Mouse (Mus musculus) midbrain, postnatal 0 days (tissue): ENCODE measurements at regions not wholly inside any gene's neighbourhood (a gene's known extent, or its start where the extent isn't known, plus 50 kb on each side); places are given as distances from the start of the nearest gene placed in this dataset.

Experiments
- ATAC-seq: fragments of 200-750 bp; cut with Nextera tagmentation; 2 replicates; pipeline ENCODE4 v1.8.0; 2017; ENCODE audit warnings: moderate number of reproducible peaks, mild to moderate bottlenecking, moderate TSS enrichment, moderate library complexity; ENCODE audit not compliant: low FRiP score
- DNase-seq: peaks from one replicate; pipeline ENCODE4 v3.0.0-alpha.2; 2015; ENCODE audit warnings: low spot score
- H3K27ac ChIP-seq: fragments of 300-500 bp; sonication (generic); 2 replicates; pipeline ENCODE4 v1.5.1; 2014; ENCODE audit warnings: low read depth, mild to moderate bottlenecking, low read length, mixed read lengths
- H3K27me3 ChIP-seq: fragments of 300-500 bp; sonication (generic); 2 replicates; pipeline ENCODE4 v1.6.1; 2014; ENCODE audit warnings: low read length, control low read depth, mixed read lengths; ENCODE audit not compliant: insufficient read depth
- H3K36me3 ChIP-seq: fragments of 300-500 bp; sonication (generic); 2 replicates; pipeline ENCODE4 v1.6.1; 2014; ENCODE audit warnings: low read length, control low read depth, mixed read lengths; ENCODE audit not compliant: insufficient read depth
- H3K4me1 ChIP-seq: fragments of 300-500 bp; sonication (generic); 2 replicates; pipeline ENCODE4 v1.6.1; 2014; ENCODE audit warnings: mild to moderate bottlenecking, control low read depth, antibody characterized with exemption, low read length, mixed read lengths; ENCODE audit not compliant: insufficient read depth
- H3K4me2 ChIP-seq: fragments of 300-500 bp; sonication (generic); 2 replicates; pipeline ENCODE4 v1.6.1; 2014; ENCODE audit warnings: low read depth, mild to moderate bottlenecking, low read length, mixed read lengths; ENCODE audit not compliant: poor library complexity, severe bottlenecking
- H3K4me3 ChIP-seq: fragments of 300-500 bp; sonication (generic); 2 replicates; pipeline ENCODE4 v1.5.1; 2014; ENCODE audit warnings: low read depth, mild to moderate bottlenecking, low read length, moderate library complexity
- H3K9ac ChIP-seq: fragments of 300-500 bp; sonication (generic); replicated peaks from 2 replicates; pipeline ENCODE4 v1.6.1; 2014; ENCODE audit warnings: mild to moderate bottlenecking, low read length, moderate library complexity, mixed read lengths; ENCODE audit not compliant: poor library complexity, severe bottlenecking
- H3K9me3 ChIP-seq: fragments of 300-500 bp; sonication (generic); 2 replicates; pipeline ENCODE4 v1.6.1; 2016; ENCODE audit warnings: low read length, control low read depth
- CTCF ChIP-seq: IDR thresholded peaks from 2 replicates; pipeline ENCODE4 v1.5.1; 2016; ENCODE audit warnings: antibody characterized with exemption, mild to moderate bottlenecking
- WGBS: fragments of 180-500 bp; shearing (Covaris S2); extraction: QIAGEN DNeasy Blood & Tissue Kit; methylation state at CpG from one replicate; pipeline ENCODE4 v1.1.7; 2014; 5-methylcytosine and 5-hydroxymethylcytosine counted together

DNA sequence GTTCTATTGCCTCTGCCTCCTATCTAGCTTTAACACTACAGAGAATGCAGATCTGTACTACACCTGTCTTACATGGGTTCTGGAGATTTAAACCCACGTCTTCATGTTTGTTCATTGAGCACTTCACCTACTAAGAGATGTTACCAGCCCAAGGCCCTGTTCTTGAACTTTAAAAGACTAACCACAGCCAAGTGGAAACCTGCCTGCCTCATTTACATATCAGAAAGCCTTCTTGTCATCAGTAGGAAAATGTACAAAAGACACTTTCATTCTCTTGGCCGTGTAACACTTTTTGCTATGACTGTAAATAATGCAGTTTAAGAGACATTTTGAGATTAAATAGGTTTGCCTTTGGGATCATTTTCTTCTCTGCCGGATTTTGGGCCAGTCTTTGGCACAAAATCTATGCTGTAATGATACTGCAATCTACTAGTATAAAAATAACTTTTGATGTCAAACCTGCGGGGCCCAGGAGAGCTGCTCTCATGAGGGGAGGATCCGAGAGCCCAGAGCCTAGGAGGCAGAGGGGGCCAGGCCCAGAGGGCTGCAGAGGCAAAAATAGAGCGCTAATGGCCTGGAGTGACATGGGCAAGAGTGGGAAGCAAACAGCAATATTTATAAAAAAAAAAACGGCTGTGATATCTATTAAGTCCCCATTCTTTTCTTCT lies 318.4 kb upstream of the Myo3a start:
- no peak for TF ChIP-seq CTCF
- H3K4me1 ChIP-seq: no peaks in the 10 kb centered on the region
- H3K27ac ChIP-seq: no peak overlapping the region
- no peaks in the 10 kb centered on the region for H3K27me3 ChIP-seq
- no peak overlapping the region for H3K4me3 ChIP-seq
- H3K9ac ChIP-seq: no peak overlapping the region
- DNase-seq (no peak), ATAC-seq (no peak)
- no peaks in the 10 kb centered on the region for H3K36me3 ChIP-seq
- H3K4me2 ChIP-seq: peak overlapping the region; percentile 42; the same call in 1 of the 2 replicates
- 72% methylated on average over 7 of the region's 7 CpGs for WGBS
- no peaks in the 10 kb centered on the region for H3K9me3 ChIP-seq

DNA sequence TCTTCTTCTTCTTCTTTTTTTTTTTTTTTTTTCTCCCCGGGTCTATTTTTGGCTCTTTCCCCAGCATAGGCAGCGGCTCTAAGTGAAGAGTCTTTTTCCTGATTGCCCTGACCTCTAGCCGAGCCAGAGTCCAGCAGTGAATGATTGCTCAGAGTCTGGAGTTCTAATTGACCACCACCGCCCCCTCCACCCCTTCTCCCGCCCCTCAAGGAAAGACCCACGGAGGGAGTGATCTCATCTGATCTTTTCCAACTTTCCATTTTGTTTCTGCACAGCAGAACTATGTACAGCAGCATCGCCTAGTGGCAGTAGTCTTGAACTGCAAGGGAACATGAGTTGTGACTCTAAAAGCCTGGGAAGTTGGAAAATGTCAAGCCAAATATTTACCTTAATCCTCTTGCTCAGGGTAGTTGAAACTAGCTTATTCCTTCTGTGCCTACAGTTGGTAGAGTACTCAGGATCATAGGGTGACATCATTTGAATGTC lies 317.8 kb upstream of the Myo3a start:
- peak overlapping the region; percentile 4; the same call in 1 of the 2 replicates for H3K4me3 ChIP-seq
- DNase-seq: peak; percentile 90
- no peaks in the 10 kb centered on the region for H3K4me1 ChIP-seq
- WGBS: 14% methylated on average over 7 of the region's 7 CpGs
- peak overlapping the region; percentile 42 for H3K4me2 ChIP-seq
- no peaks in the 10 kb centered on the region for H3K27me3 ChIP-seq
- no peaks in the 10 kb centered on the region for H3K9me3 ChIP-seq
- no peak overlapping the region for H3K27ac ChIP-seq
- 0 out of 2 replicates have a peak, but pooled peaks have one; percentile 36 for ATAC-seq
- H3K36me3 ChIP-seq: no peaks in the 10 kb centered on the region
- H3K9ac ChIP-seq: no peak overlapping the region
- TF ChIP-seq CTCF: peak; percentile 97

DNA sequence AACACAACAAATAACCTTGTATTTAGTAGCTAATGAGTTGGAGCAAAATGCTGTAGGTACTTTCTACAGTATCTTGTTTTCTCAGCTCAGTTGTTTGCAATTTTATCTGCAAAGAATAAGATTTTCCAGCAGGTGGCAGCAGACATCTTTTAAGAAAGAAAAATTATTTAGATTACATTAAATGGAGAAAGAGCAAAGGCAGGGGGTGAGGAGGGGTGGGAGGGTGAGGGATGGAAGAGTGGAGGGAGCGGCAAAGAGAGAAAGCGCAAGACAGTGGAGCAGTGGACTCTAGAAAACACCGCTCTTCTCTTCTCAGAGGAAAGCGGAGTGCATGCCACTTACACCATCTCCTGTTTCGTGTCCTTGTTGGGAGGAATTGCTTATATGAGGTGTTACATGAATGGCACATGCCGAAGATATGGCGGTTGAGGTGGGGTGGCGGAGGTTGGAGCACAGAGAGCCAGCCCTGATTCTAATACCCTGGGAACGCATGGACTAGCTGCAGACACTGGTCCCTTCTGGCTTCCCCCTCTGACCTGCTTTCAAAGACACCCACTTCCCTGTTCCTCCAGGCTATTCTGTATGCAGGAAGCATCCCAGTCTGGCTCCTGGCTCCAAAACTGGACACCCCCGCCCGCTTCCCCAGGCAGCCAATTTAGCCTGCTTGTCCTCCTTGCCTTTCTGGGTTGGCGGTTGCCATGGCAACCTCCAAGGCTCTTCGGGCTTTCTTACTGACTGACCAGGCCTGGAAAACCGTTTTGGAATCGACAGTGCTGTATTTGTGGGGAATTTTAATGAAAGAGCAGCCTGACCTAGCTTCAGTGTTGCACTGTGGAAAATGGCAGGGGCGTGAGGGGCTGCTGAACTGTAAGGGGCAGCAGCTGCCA lies 309.3 kb upstream of the Myo3a start:
- H3K27ac ChIP-seq: peak overlapping the region; percentile 98
- TF ChIP-seq CTCF: peak; percentile 79
- ATAC-seq (peak; percentile 92), DNase-seq (peak; percentile 97)
- H3K9me3 ChIP-seq: no peaks in the 10 kb centered on the region
- H3K4me1 ChIP-seq: peaks cover 4% of the 10 kb centered on the region; the same call in 1 of the 2 replicates
- WGBS: 6% methylated on average over 16 of the region's 16 CpGs
- no peaks in the 10 kb centered on the region for H3K27me3 ChIP-seq
- H3K4me3 ChIP-seq: peak overlapping the region; percentile 32
- H3K9ac ChIP-seq: peak overlapping the region; percentile 72
- H3K4me2 ChIP-seq: peak overlapping the region; percentile 58
- no peaks in the 10 kb centered on the region for H3K36me3 ChIP-seq

DNA sequence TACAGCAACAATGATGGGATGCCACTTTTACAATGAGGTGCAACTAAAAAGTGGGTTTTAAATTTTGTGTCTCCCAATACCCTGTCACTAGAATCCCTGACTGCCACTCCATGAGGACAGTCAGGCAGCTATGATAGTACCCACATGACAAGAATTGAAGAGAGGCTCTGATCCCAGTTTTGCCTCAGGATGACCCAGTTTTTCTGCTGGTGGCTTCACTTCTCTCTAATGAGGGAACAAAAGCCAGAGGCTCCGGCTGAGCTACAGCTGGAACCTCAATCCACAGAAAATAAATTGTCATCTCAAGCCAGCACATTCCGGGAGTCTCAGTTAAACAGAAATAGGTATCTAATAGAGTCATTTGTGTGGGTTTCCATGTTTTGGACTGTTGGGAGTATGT lies 308.2 kb upstream of the Myo3a start:
- TF ChIP-seq CTCF: no peak
- Histone ChIP-seq H3K9ac (no peak overlapping the region), H3K4me3 (no peak overlapping the region), H3K36me3 (no peaks in the 10 kb centered on the region), H3K27ac (peak overlapping the region; percentile 98), H3K27me3 (no peaks in the 10 kb centered on the region), H3K4me1 (peaks cover 4% of the 10 kb centered on the region; the same call in 1 of the 2 replicates), H3K9me3 (no peaks in the 10 kb centered on the region), H3K4me2 (no peak overlapping the region)
- ATAC-seq: no peak
- 21% methylated on average over 2 of the region's 2 CpGs for WGBS
- DNase-seq: peak; percentile 37

DNA sequence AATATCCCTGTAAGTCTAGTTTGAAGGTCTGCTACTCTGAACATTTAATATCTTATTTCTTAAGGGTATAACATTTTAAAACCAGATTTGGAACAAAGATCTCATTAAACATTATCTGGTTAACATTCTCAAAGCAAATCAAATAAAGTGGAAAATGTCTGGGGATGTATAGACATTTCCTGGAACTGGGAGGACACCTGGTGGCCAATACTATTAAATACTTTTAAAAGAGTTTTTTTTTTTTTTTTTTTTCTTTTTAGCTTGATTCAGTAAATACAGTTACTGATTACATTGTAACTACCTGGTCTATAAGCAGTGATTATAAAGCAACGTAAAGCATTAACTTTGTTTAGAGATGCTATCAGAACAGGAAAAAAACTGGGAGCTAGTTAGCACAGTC lies 299.6 kb upstream of the Myo3a start:
- Histone ChIP-seq H3K9me3 (no peaks in the 10 kb centered on the region), H3K4me1 (no peaks in the 10 kb centered on the region), H3K4me3 (no peak overlapping the region), H3K27me3 (no peaks in the 10 kb centered on the region), H3K4me2 (no peak overlapping the region), H3K36me3 (no peaks in the 10 kb centered on the region), H3K9ac (no peak overlapping the region), H3K27ac (no peak overlapping the region)
- 40% methylated on average over 1 of the region's 1 CpGs for WGBS
- peak; percentile 74 for DNase-seq
- ATAC-seq: 0 out of 2 replicates have a peak, but pooled peaks have one; percentile 41
- TF ChIP-seq CTCF: peak; percentile 74

DNA sequence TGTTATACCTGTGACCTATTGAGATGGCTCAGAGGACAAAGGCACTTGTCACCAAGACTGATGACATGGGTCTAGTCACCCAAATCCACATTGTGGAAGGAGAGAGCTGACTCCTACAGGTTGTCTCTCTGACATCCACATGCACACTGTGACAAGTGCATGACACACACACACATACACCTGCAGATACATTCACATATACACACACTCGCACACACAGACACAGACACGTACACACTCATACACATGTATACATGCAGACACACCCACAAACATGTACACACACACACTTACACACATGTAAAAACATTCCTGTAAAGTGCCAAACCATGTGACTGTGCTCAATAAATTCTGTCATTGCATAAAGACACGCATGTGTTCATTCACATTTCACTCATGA lies 287.3 kb upstream of the Myo3a start:
- no peak for ATAC-seq

More for the DNA sequence above, 287.3 kb upstream of the Myo3a start:
- Histone ChIP-seq H3K36me3 (no peaks in the 10 kb centered on the region), H3K27ac (no peak overlapping the region), H3K4me2 (no peak overlapping the region), H3K27me3 (no peaks in the 10 kb centered on the region), H3K9ac (no peak overlapping the region), H3K4me3 (no peak overlapping the region), H3K4me1 (no peaks in the 10 kb centered on the region), H3K9me3 (no peaks in the 10 kb centered on the region)
- WGBS: 91% methylated on average over 3 of the region's 3 CpGs
- TF ChIP-seq CTCF: no peak
- DNase-seq: no peak
